Mouse (Mus musculus): ENCODE results near the gene Cyp17a1.
A peak's percentile ranks its signal among the peaks of the same experiment; 100 is the strongest.

Gene Cyp17a1

GRCm38 (mm10) chr19:46669802-46670201 lies 3.2 kb downstream of the Cyp17a1 start:
- DNase-seq = no peak

GRCm38 (mm10) chr19:46668263-46668662 lies 4.7 kb downstream of the Cyp17a1 start:
- DNase-seq = no peak

- DNase-seq = no peak
Measured at GRCm38 (mm10) chr19:46667300-46667699, 5.7 kb downstream of the Cyp17a1 start.

- no peak for DNase-seq
Measured at GRCm38 (mm10) chr19:46665474-46665873, 7.5 kb downstream of the Cyp17a1 start.

- no peak for DNase-seq
Measured at GRCm38 (mm10) chr19:46662784-46663183, 10.2 kb downstream of the Cyp17a1 start.

- DNase-seq = no peak
Measured at GRCm38 (mm10) chr19:46662214-46662613, 10.8 kb downstream of the Cyp17a1 start.

GRCm38 (mm10) chr19:46661511-46661910 lies 11.5 kb downstream of the Cyp17a1 start:
- no peak for DNase-seq

GRCm38 (mm10) chr19:46658851-46659250 lies 14.1 kb downstream of the Cyp17a1 start:
- DNase-seq = no peak

- no peak for DNase-seq
Measured at GRCm38 (mm10) chr19:46658348-46658747, 14.6 kb downstream of the Cyp17a1 start.

- DNase-seq = peak in 1 of 2 experiments; percentile 45
Measured at GRCm38 (mm10) chr19:46657339-46658020, 15.5 kb downstream of the Cyp17a1 start.

GRCm38 (mm10) chr19:46656151-46656840 lies 16.7 kb downstream of the Cyp17a1 start:
- no peak for DNase-seq

- no peak for DNase-seq
Measured at GRCm38 (mm10) chr19:46655626-46656025, 17.3 kb downstream of the Cyp17a1 start.

GRCm38 (mm10) chr19:46653616-46654235 lies 19.2 kb downstream of the Cyp17a1 start:
- DNase-seq = no peak

- DNase-seq = no peak
Measured at GRCm38 (mm10) chr19:46653188-46653587, 19.8 kb downstream of the Cyp17a1 start.

GRCm38 (mm10) chr19:46648565-46648964 lies 24.4 kb downstream of the Cyp17a1 start:
- no peak for DNase-seq

- no peak for DNase-seq
Measured at GRCm38 (mm10) chr19:46647850-46648249, 25.1 kb downstream of the Cyp17a1 start.

- DNase-seq = no peak
Measured at GRCm38 (mm10) chr19:46647254-46647653, 25.7 kb downstream of the Cyp17a1 start.

GRCm38 (mm10) chr19:46646041-46646481 lies 26.9 kb downstream of the Cyp17a1 start:
- DNase-seq = peak; percentile 66 to 80

- peak; percentile 56 to 64 for DNase-seq
Measured at GRCm38 (mm10) chr19:46644793-46645602, 28.0 kb downstream of the Cyp17a1 start.

GRCm38 (mm10) chr19:46644343-46644792 lies 28.6 kb downstream of the Cyp17a1 start:
- no peak for DNase-seq

GRCm38 (mm10) chr19:46643236-46643635 lies 29.7 kb downstream of the Cyp17a1 start:
- no peak for DNase-seq

GRCm38 (mm10) chr19:46642136-46642753 lies 30.7 kb downstream of the Cyp17a1 start:
- DNase-seq = no peak
